Mouse (Mus musculus) limb, embryonic 12.5 days (tissue): ENCODE measurements around the gene Smtn. TPM values are rescaled to one million over a fixed set of nuclear protein-coding genes. Genes with fewer than 3 reads are reported as not detected.

Source experiments
- ATAC-seq: fragments of 200-750 bp; cut with Nextera tagmentation; 2 replicates; pipeline ENCODE4 v1.8.0; 2017; ENCODE audit warnings: low read depth, moderate TSS enrichment; ENCODE audit not compliant: insufficient number of reproducible peaks, insufficient read depth, low FRiP score, low TSS enrichment
- H3K27ac ChIP-seq: fragments of 300-500 bp; sonication (generic); 2 replicates; pipeline ENCODE4 v1.5.1; 2016; ENCODE audit warnings: mild to moderate bottlenecking, moderate library complexity
- H3K27me3 ChIP-seq: fragments of 300-500 bp; sonication (generic); 2 replicates; pipeline ENCODE4 v1.6.1; 2016; ENCODE audit warnings: mild to moderate bottlenecking, moderate library complexity
- H3K36me3 ChIP-seq: fragments of 300-500 bp; sonication (generic); 2 replicates; pipeline ENCODE4 v1.6.1; 2016; ENCODE audit warnings: mild to moderate bottlenecking, moderate library complexity
- H3K4me1 ChIP-seq: fragments of 300-500 bp; sonication (generic); replicated peaks from 2 replicates; pipeline ENCODE4 v1.6.1; 2016
- H3K4me2 ChIP-seq: fragments of 300-500 bp; sonication (generic); 2 replicates; pipeline ENCODE4 v1.6.1; 2016; ENCODE audit warnings: mild to moderate bottlenecking, moderate library complexity
- H3K4me3 ChIP-seq: fragments of 300-500 bp; sonication (generic); replicated peaks from 2 replicates; pipeline ENCODE4 v1.5.1; 2016; ENCODE audit warnings: mild to moderate bottlenecking
- H3K9ac ChIP-seq: fragments of 300-500 bp; sonication (generic); replicated peaks from 2 replicates; pipeline ENCODE4 v1.6.1; 2016; ENCODE audit warnings: mild to moderate bottlenecking, moderate library complexity
- H3K9me3 ChIP-seq: fragments of 300-500 bp; sonication (generic); 2 replicates; pipeline ENCODE4 v1.6.1; 2016; ENCODE audit warnings: mild to moderate bottlenecking, moderate library complexity
- WGBS: fragments of 180-500 bp; shearing (Covaris S2); methylation state at CpG from one replicate; pipeline ENCODE4 v1.1.7; 2016; 5-methylcytosine and 5-hydroxymethylcytosine counted together
- polyA plus RNA-seq: library from polyadenylated mRNA; unstranded; fragments of >200 nt; fragmentation: Nextera tagmentation; extraction: Ambion mirVana; gene quantifications from 2 replicates; pipeline ENCODE4 v1.2.1, GENCODE M21; 2016

The Smtn gene
- polyA plus RNA-seq, result 46.4 and 46.8 TPM in 2 replicates

GRCm38 (mm10) chr11:3540451-3541085 lies at the start of gene Smtn:
Smtn (minus strand) TSS chr11:3540612.
- peak within 1 kb of the TSS; percentile 71 for H3K4me2 ChIP-seq
- no peaks in the 10 kb centered on the region for H3K27me3 ChIP-seq
- H3K27ac ChIP-seq, result no peak within 1 kb of the TSS
- ATAC-seq, result no peak
- H3K36me3 ChIP-seq, result peaks cover 3% of the 10 kb centered on the region; the same call in 1 of the 2 replicates
- peaks cover 6% of the 10 kb centered on the region; the same call in 1 of the 2 replicates for H3K9me3 ChIP-seq
- H3K4me1 ChIP-seq, result peaks cover 33% of the 10 kb centered on the region
- 88% methylated on average over 23 of the region's 23 CpGs for WGBS
- peak within 1 kb of the TSS; percentile 62 for H3K4me3 ChIP-seq
- peak within 1 kb of the TSS; percentile 70 for H3K9ac ChIP-seq

- Histone ChIP-seq H3K4me3 (no peak overlapping the region), H3K36me3 (no peaks in the 10 kb centered on the region), H3K4me1 (no peaks in the 10 kb centered on the region), H3K9me3 (no peaks in the 10 kb centered on the region), H3K27ac (no peak overlapping the region), H3K27me3 (no peaks in the 10 kb centered on the region), H3K9ac (no peak overlapping the region), H3K4me2 (no peak overlapping the region)
- 80% methylated on average over 11 of the region's 11 CpGs for WGBS
- ATAC-seq, result no peak
These were observed 47.7 kb upstream of the Smtn start for GRCm38 (mm10) chr11:3588036-3588672.

- H3K9me3 ChIP-seq, result no peaks in the 10 kb centered on the region
- no peaks in the 10 kb centered on the region for H3K27me3 ChIP-seq
- H3K9ac ChIP-seq, result no peak overlapping the region
- H3K36me3 ChIP-seq, result no peaks in the 10 kb centered on the region
- no peaks in the 10 kb centered on the region for H3K4me1 ChIP-seq
- H3K4me3 ChIP-seq, result no peak overlapping the region
- ATAC-seq, result no peak
- no peak overlapping the region for H3K4me2 ChIP-seq
- 37% methylated on average over 4 of the region's 4 CpGs for WGBS
- H3K27ac ChIP-seq, result no peak overlapping the region
These were observed 46.9 kb upstream of the Smtn start for GRCm38 (mm10) chr11:3587350-3587749.

- Histone ChIP-seq H3K4me2 (no peak overlapping the region), H3K27ac (no peak overlapping the region), H3K9me3 (no peaks in the 10 kb centered on the region), H3K27me3 (no peaks in the 10 kb centered on the region), H3K4me1 (no peaks in the 10 kb centered on the region), H3K36me3 (no peaks in the 10 kb centered on the region), H3K4me3 (no peak overlapping the region), H3K9ac (no peak overlapping the region)
- 79% methylated on average over 6 of the region's 6 CpGs for WGBS
- no peak for ATAC-seq
These were observed 45.7 kb upstream of the Smtn start for GRCm38 (mm10) chr11:3585983-3586618.

- no peak overlapping the region for H3K4me3 ChIP-seq
- H3K36me3 ChIP-seq, result no peaks in the 10 kb centered on the region
- ATAC-seq, result no peak
- H3K27ac ChIP-seq, result no peak overlapping the region
- no peak overlapping the region for H3K4me2 ChIP-seq
- H3K9ac ChIP-seq, result no peak overlapping the region
- no peaks in the 10 kb centered on the region for H3K4me1 ChIP-seq
- no peaks in the 10 kb centered on the region for H3K27me3 ChIP-seq
- H3K9me3 ChIP-seq, result no peaks in the 10 kb centered on the region
- WGBS, result 70% methylated on average over 5 of the region's 5 CpGs
These were observed 42.7 kb upstream of the Smtn start for GRCm38 (mm10) chr11:3583127-3583526.

GRCm38 (mm10) chr11:3581908-3582307 lies 41.5 kb upstream of the Smtn start:
- WGBS, result 91% methylated on average over 4 of the region's 4 CpGs
- H3K4me2 ChIP-seq, result no peak overlapping the region
- H3K27ac ChIP-seq, result no peak overlapping the region
- no peaks in the 10 kb centered on the region for H3K36me3 ChIP-seq
- no peaks in the 10 kb centered on the region for H3K4me1 ChIP-seq
- ATAC-seq, result no peak
- no peak overlapping the region for H3K9ac ChIP-seq
- H3K27me3 ChIP-seq, result no peaks in the 10 kb centered on the region
- no peaks in the 10 kb centered on the region for H3K9me3 ChIP-seq
- H3K4me3 ChIP-seq, result no peak overlapping the region

- no peaks in the 10 kb centered on the region for H3K36me3 ChIP-seq
- no peak overlapping the region for H3K9ac ChIP-seq
- no peak overlapping the region for H3K4me3 ChIP-seq
- no peaks in the 10 kb centered on the region for H3K27me3 ChIP-seq
- whole genome bisulfite sequencing, result 71% methylated on average over 7 of the region's 7 CpGs
- no peak for ATAC-seq
- H3K27ac ChIP-seq, result no peak overlapping the region
- no peak overlapping the region for H3K4me2 ChIP-seq
- H3K4me1 ChIP-seq, result no peaks in the 10 kb centered on the region
- no peaks in the 10 kb centered on the region for H3K9me3 ChIP-seq
These were observed 40.1 kb upstream of the Smtn start for GRCm38 (mm10) chr11:3580306-3581084.

- 85% methylated on average over 10 of the region's 10 CpGs for WGBS
- H3K27me3 ChIP-seq, result no peaks in the 10 kb centered on the region
- ATAC-seq, result no peak
- H3K9me3 ChIP-seq, result no peaks in the 10 kb centered on the region
- no peak overlapping the region for H3K4me2 ChIP-seq
- no peak overlapping the region for H3K9ac ChIP-seq
- H3K36me3 ChIP-seq, result no peaks in the 10 kb centered on the region
- H3K27ac ChIP-seq, result no peak overlapping the region
- H3K4me1 ChIP-seq, result peaks cover 6% of the 10 kb centered on the region
- no peak overlapping the region for H3K4me3 ChIP-seq
These were observed 37.8 kb upstream of the Smtn start for GRCm38 (mm10) chr11:3578050-3578725.

- H3K4me2 ChIP-seq, result no peak overlapping the region
- WGBS, result 37% methylated on average over 3 of the region's 3 CpGs
- H3K27me3 ChIP-seq, result no peaks in the 10 kb centered on the region
- no peak for ATAC-seq
- no peaks in the 10 kb centered on the region for H3K36me3 ChIP-seq
- H3K4me3 ChIP-seq, result no peak overlapping the region
- H3K9me3 ChIP-seq, result peaks cover 5% of the 10 kb centered on the region; the same call in 1 of the 2 replicates
- no peak overlapping the region for H3K27ac ChIP-seq
- peaks cover 13% of the 10 kb centered on the region for H3K4me1 ChIP-seq
- H3K9ac ChIP-seq, result no peak overlapping the region
These were observed 34.8 kb upstream of the Smtn start for GRCm38 (mm10) chr11:3575238-3575637.

- H3K9ac ChIP-seq, result no peak overlapping the region
- WGBS, result 7% methylated on average over 9 of the region's 9 CpGs
- H3K36me3 ChIP-seq, result no peaks in the 10 kb centered on the region
- H3K4me2 ChIP-seq, result peak overlapping the region; percentile 13; the same call in 1 of the 2 replicates
- H3K9me3 ChIP-seq, result peaks cover 5% of the 10 kb centered on the region; the same call in 1 of the 2 replicates
- peak overlapping the region; percentile 67 for H3K27ac ChIP-seq
- no peaks in the 10 kb centered on the region for H3K27me3 ChIP-seq
- peak; percentile 66 for ATAC-seq
- no peak overlapping the region for H3K4me3 ChIP-seq
- peaks cover 13% of the 10 kb centered on the region for H3K4me1 ChIP-seq
These were observed 32.7 kb upstream of the Smtn start for GRCm38 (mm10) chr11:3573092-3573491.
